Mouse (Mus musculus): Measurements from ENCODE around the gene Ltbp4. TPM values are rescaled to one million over a fixed set of nuclear protein-coding genes. Genes with fewer than 3 reads are reported as not detected.

The Ltbp4 gene
- total RNA-seq (2021), result 100 to 1,000 TPM; 387 to 393 TPM

DNA sequence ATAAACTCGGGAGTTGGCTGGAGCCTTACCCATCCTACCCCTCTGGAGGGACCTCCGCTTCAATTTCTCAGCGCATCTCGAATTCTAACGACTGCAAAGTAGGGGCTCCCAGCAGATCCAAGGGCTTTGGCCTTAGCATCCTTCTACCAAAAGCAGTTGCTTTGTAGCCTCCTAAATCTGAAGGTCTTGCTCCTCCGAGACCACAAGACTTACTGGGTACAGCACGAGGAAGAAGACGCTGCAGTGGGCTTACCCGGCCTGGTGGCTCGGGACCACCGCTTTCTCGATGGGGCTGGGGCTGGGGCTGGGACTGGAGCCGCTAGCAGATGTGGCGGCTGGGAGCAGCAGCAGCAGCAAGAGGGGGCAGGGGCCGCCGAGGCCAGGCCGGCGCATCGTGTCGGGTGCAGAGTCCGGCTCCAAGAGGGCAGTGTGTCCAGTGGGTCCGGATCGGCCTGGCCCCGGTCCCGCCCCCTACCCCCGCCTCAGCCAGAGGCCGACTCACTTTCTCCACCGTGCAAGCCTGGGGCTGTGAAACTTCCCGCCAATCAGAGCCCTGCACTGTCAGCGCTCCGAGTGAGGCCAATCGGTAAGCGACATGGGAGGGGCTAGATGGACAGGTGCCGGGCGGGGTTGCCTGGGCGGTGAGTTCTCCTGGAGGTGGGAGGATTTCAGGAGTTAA, at the start of gene Ltbp4:
Gene Ltbp4 (minus strand): TSS at position 518 of the 679 bp plus-strand sequence.
- intact Hi-C loops (cut with DNase I), result loop anchor here (2.0 to 5.0 kb wide), 5 partner anchors 23 to 347 kb away; partner anchors contain the start of genes Blvrb and Sptbn4
- DNase-seq, result peak in 1 of 2 experiments; percentile 55

DNA sequence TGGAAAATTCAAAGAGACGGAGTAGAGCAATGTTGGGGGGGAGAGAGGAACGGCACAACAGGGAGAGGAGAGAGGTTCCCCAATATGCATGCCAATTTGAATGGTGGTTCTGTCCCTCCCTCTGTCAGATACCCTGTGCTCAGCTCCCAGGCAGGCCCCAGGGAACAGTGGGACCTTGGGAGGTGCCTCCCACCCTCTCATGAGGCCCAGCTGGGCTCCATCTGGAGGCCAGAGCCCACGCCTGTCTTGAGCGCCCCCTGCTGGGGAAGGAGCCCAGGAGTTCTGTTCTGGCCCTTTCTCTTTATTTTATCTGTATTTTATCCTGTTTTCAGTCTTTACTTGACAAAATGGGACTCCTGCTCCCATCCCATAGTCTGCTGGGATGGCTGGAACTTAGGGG, 47.2 kb upstream of the Ltbp4 start:
- intact Hi-C loops (cut with DNase I), result loop anchor here (1.0 kb wide), 1 partner anchor 48 kb away; no protein-coding TSS in a partner anchor
- DNase-seq, result peak; percentile 48 to 79

DNA sequence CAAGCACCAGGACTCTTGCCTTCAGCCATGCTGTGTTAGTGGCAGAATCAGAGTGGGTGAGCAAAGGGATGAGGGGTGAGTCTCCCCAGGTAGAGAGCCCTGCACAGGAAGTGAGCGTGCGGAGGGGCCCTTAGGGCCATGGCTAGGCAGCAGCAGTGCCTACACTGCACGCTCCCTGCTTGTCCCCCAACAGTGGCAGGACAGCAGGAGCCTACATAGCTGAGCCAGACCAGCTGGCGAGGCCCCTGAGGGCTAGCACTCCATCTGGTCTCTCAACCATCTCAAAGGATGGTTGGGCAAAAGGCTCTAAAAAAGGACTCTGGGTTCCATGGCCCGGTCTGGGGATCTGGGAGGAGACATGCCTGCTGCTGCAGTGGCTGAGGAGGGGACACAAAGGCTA, 46.6 kb upstream of the Ltbp4 start:
- no peak for DNase-seq
- intact Hi-C loops (cut with DNase I), result loop anchor here (1.0 kb wide), 1 partner anchor 48 kb away; no protein-coding TSS in a partner anchor

DNA sequence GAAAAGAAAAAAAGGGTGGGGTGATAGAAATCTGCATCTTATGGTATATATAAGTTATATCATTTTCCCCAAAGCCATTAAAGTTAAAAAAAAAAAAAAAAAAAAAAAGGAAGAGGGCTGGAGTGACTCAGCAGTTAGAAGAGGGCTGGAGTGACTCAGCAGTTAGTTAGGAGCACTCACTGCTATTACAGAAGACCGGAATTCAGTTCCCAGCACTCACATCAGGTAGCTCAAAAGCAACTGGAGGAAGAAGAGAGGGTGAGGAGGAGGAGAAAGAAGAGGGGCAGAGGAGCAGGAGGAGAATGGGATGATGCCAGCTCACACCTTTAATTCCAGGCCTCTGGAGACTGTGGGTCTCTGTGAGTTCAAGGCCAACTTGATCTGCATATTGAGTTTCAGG, 45.7 kb upstream of the Ltbp4 start:
- intact Hi-C loops (cut with DNase I), result no loop called here
- DNase-seq, result no peak

DNA sequence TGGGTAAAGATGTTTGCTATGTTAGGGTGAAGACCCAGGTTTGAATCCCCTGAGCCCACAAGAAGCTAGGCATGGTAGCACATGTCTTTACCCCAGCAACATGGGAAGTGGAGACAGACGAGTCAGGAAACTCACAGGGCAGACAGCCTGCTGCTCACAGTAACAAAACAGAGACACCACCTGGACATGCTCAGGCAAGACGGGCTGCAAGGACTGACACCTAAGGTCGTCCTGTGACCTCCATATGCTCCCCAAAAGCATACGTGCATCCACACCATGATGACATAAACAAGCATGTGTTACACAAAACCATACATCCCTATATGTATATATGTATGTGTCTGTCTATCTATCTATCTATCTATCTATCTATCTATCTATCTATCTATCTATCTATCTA, 44.1 kb upstream of the Ltbp4 start:
- intact Hi-C loops (cut with DNase I), result no loop called here
- no peak for DNase-seq

DNA sequence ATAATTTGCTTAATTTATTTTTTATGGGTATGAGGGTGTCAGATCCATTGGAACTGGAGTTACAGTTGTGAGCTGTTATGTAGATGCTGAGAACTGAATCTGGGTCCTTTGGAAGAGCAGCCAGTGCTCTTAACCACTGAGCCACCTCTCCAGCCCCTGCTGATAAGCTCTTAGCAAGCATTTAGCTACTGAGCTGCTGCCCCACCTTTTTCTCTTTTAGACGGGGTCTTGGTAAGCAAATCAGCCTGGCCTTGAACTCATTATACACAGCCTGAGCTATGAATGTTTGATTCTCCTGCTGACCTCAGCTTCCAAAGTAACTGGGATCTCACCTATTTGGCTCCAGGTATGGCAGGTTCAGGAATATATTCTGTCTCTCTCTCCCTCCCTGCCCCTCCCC, 43.5 kb upstream of the Ltbp4 start:
- no peak for DNase-seq
- intact Hi-C loops (cut with DNase I), result no loop called here

DNA sequence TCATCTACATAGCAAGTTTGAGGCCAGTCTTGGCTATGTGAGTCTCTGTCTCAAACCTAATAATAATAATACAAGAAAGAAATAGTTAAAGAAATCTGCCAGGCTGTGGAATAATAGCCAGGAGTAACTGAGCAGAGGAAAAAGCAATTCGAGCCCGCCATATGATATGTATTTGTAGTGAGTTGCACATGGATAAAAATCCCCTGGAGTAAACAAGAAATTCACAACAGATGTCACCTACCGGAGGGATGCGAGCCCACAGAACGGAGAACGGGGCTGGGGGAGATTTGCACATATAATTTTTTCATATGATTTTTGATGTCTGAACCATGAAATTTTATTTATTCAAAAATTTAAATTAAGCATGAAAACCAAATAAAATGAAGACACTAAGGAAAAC, 42.3 kb upstream of the Ltbp4 start:
- DNase-seq, result no peak
- intact Hi-C loops (cut with DNase I), result no loop called here

DNA sequence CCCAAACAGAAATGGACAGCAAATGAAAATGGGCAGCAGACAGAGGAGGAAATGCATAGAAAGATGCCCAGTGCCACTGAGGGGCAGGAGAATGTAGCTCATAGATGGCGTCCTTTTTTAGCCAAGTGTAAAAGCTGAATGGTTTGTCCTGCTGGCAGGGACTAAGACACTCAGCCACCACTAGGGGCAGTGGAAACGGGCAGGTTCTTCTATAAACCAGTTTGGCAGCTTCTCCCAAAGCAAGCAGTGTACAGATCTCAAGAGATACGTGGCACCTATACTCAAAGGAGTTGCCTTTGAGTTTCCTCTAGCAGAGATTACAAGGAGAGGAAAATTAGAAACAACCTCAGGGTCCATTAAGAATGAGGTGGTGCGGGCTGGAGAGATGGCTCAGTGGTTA, 40.9 kb upstream of the Ltbp4 start:
- intact Hi-C loops (cut with DNase I), result no loop called here
- DNase-seq, result no peak

DNA sequence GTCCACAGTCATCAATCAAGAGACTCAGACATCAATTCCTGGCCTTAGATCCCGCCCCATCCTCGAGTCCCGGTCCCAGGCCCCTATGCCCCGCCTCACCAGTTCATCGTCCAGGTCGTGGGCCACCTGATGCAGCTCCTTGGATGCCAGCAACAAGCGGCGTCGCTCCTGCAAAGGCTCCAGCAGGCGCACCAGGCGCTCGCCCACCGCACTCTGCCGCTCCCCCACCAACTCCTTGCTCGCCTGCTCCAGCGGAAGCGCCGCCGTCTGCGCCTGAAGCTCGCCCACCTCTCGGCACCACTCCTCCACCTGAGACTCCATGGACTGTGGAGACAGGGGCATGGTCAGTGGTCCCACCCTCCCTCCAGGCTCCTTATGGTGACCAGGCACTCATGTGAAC, 37.8 kb upstream of the Ltbp4 start:
- intact Hi-C loops (cut with DNase I), result no loop called here

DNA sequence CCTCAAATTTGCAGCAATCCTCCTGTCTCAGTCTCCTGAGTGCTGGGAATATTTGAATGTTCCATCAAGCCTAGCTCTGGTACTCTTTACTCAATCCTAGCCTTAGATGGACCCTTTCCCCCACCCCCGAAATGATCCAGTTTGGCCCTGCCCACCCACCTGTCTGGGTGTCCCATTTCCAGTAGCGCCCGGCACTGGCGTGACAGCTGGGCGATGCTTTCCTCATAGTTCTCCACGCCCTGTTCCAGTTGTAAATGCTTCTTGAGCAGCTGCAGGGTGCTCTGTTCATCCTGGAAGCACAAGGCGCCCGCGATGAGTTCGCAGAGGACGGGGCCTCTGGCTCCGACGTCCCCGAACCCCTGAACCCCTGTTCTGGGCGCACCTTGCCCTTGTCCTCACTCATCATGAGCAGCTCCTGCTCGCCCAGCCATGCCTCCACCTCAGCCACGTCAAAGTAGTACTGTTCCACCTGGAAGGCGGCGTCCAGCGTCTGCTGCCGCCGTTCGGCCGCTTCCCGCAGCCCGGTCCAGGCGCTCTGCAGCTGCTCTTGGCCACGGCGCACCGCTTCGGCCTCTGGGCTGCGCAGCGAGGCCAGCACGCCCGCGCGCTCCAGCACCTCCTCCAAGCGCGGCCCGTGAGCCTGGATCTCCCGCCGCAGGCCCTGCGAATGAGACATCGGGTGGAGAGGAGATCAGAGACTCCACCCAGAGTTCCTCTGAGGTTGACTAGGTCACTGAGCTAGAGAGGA, 34.4 kb upstream of the Ltbp4 start:
- peak in 1 of 2 experiments; percentile 10 for DNase-seq
- intact Hi-C loops (cut with DNase I), result no loop called here

More for the DNA sequence above, 37.8 kb upstream of the Ltbp4 start:
- no peak for DNase-seq

DNA sequence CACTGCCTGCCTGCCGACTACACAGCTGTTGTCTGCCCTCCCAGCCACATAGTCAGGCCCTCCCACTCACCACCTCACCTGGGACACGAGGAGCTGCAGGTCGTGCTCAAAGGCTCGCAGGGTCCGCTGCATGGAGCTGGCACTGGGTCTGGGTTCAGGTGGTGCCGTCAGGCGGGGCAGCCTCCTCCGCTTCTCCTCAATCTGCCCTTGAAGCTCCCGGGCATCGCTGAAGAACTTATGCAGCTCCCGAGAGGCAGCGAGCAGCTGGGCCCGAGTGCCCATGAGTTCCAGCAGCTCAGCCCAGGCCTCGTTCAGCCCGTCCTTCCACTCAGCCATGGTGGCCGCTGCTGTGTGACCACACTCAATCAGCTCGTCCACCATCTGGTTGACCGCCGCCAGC, 31.6 kb upstream of the Ltbp4 start:
- intact Hi-C loops (cut with DNase I), result no loop called here
- DNase-seq, result no peak

DNA sequence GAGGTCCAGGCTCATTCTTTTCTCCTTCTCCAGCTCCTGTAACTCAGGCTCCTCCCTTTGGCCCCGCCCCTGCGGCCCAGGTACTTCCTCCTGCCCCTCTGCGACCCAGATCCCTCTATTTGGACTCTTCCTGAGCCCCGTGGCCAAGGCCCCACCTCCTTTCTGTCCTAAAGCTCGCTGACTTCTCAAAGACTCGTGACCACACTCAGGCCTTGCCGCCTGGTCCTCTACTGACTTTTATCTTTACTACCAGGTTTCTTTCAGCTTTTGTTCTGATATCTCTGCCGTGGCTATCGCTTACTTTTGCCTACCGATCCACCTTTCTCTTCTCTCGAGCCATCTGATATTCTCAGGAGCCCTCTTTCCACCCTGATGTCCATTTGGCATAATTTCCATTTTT, 30.5 kb upstream of the Ltbp4 start:
- intact Hi-C loops (cut with DNase I), result no loop called here
- no peak for DNase-seq

DNA sequence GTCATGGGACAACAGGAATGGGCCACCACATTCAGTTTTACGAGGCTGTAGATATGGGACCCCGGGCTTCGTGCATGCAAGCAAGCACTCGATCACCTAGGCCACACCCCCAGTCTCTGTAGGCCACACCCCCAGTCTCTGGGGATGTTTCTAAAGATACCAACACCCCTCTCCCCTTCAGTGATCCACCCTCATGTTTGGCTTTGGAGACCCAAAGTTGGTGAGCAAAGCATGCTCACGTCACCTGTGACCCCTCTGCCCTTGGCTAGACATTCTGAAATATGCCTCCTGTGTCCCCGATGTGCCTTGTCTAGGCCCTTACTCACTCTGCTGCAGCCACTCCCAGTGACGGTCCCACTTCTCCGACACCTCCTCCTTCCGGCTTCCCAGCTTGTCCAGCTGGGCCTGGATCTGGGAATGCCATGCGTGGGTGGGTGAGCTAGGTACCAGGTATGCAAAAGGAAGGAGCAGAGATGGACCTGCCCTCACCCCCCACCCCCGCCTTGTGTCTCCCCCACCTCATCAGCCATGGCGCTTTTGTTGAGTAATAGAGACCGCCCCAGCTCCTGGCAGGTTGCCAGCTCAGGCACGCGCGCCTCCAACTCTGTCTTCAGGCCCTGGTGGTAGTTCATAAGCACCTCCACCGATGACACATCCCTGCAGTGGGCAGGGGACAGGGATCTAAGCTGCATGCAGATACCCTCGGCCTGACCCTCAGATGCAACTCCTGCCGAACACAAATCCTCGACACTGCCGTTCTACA, 28.8 kb upstream of the Ltbp4 start:
- no peak for DNase-seq
- intact Hi-C loops (cut with DNase I), result no loop called here

DNA sequence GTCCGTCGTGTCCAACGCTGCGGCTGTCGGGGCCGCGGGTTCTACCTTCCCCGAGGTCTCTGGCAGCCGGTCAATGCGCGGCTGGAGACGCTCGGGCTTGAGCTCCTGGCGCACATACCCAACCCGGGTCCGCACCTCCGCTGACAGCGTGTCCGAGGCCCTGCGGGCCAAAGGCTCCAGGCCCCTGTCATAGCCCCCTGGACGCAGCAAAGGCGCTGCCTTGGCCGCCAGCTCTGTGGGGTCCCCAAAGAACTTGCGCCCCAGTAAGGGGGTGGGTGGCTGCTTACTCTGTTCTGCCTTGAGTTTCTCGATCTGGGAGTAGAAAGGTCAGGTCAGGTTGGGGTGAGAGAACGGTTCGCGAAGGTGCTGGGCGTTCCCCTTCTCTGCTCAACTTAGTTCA, 26.9 kb upstream of the Ltbp4 start:
- no peak for DNase-seq
- intact Hi-C loops (cut with DNase I), result no loop called here

DNA sequence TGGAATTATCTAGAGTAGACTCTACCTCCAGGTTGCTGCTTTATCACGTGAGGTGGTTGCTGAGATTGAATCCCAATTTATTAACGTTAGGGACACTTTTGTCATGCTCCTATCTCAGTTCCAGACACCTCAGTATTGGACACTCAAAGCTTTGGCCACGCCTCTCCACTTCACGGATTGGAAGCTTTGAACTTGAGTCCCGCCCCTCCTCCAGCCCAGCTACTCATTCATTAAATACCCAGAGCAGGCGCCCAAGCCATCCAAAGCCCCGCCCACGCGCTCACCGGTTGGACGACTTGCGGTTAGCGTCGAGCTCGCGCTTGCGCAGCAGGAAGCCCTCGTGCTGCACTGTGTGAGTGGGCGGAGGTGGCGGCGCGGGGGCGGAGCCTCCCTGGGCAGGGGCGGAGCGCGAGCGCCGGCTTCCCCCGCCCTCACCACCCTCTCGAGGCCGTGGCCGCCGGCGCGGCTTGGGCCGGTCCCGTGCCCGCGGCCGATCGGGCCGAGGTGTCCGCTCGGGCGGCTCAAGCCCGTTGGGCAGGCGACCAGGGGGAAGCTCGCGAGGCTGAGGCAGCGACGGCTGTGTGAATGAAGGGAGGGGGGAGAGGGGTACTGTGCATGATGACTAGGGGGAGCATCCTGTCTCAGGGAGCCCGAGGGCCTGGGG, 23.9 kb upstream of the Ltbp4 start:
- peak; percentile 99 for DNase-seq
- intact Hi-C loops (cut with DNase I), result loop anchor here (2.0 kb wide), 1 partner anchor 25 kb away; the partner anchor contains the start of gene Ltbp4

DNA sequence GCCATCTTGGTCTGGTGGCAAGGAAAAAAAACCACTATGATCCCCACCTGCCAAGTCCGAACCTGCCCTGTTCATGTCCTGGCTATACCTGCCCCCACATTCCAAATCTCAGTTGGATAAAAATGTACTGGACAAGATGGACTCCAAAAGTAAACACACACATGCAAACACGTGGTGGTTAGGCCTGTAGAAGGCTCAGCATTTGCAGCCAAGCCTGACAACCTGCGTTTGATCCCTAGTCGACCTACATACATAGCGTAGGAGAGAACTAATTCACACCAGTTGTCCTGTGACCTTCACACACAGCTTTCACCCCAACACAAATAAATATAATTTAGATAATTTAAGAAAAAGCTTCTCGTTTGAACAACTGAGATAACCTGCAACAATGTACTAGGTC, 23.3 kb upstream of the Ltbp4 start:
- no peak for DNase-seq
- intact Hi-C loops (cut with DNase I), result loop anchor here (2.0 kb wide), 1 partner anchor 24 kb away; the partner anchor contains the start of gene Ltbp4

DNA sequence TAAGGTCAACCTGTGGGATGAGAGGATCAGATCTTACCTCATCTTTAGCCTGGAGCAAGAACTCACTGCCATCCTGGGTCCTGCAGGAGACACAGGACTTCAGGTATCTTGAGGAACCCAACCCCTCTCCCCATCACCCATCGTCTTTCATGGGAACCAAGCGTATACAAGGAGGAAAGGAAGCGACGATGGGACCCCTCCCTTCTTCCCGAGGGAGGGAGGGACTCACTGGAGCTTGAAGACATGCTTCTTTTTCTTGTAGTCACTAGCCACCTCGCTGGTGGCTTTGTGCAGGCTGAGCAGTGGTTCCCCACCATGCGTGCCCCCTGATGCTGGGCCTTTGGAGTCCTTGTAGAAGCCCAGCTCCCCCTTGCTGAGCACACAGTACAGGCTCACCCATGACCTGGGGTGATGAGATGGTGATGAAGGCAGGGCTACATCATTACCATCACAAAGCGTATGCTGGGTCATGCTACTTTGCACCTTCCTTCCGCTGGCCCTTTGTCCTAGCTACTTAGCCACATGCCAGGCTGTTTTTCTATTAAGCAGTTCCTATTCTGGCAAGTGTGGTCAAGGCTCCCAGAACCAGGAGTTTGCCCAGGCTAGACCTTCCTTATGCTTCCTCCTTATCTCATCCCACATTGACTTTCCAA, 22.3 kb upstream of the Ltbp4 start:
- no peak for DNase-seq
- intact Hi-C loops (cut with DNase I), result loop anchor here (2.0 kb wide), 1 partner anchor 23 kb away; the partner anchor contains the start of gene Ltbp4

DNA sequence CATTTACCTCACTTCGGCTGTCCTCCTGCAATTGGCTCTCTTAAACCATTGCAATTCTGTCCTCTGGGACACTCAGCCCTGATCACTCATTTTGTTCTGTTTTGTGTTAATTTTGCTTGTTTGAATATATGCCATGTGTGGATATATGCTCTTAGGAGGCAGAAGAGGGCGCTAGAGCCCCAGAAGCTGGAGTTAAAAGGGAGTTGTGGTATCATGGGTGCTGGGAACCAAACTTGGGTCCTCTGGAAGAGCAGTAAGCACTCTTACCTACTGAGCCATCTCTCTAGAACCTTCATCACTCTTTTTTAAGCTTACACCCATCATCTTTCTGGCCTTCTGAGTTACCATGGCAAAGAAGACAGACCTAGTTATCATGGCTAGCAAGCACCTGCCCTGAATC, 21.7 kb upstream of the Ltbp4 start:
- intact Hi-C loops (cut with DNase I), result no loop called here
- no peak for DNase-seq

DNA sequence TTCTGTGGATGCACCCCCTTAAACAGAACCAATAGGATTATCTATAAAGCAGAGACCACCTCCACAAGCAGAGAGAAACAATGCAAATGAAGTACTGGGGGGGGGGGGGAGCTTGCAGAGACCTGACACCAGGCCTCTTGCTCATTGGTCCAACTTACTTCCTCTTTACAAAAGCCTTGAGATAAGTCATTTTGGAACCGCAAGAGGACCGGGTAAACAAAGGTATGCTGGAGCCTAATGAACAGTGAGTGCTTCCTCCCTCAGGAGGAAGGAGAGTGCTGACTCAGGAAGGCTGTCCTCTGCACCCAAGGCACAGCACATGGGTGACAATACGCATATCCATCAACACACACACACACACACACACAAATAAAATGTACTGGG, 20.1 kb upstream of the Ltbp4 start:
- DNase-seq, result no peak
- intact Hi-C loops (cut with DNase I), result no loop called here

Data from heart, postnatal 10 days (tissue).